12 mouse cellular contexts compared by ENCODE assay signal in the genomic region with DNA sequence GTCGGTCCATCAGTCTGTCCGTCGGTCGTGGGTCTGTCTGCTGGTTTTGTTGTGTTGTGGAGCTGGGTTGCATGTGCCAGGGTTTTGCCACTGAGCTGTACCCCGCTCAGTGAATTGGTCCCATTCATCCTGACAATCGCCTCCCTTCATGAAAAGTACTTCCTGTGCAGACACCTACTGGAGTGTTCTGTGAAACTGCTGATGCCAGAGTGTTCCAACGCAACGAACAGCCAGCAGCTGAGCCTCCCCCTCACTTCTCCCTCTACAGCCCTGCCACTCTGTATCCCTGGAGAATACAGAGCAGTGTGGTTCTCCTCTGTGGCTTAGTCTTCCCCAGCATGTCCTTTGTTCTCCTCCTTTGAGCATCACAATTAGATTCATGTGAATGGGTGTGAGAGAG. TPM values are rescaled to one million over a fixed set of nuclear protein-coding genes. Genes with fewer than 3 reads are reported as not detected.
A peak's percentile ranks its signal among the peaks of the same experiment; 100 is the strongest.
DNase-seq lines count a peak whose midpoint lies in the region; ATAC-seq and TF ChIP-seq lines count a peak whose summit lies in the region.
"Had no signal": no experiment of that assay in that cellular context is flagged by ENCODE, and none has a peak within 500 bp of the region (broad histone marks: within the 10 kb centered on the region; RNA-seq: fewer than 3 reads in every experiment).

No protein-coding gene starts in this region.

- no peak overlapping the region for H3K4me2 ChIP-seq in kidney, embryonic 16.5 days (replicated peaks; ENCODE audit: low read depth, low read length)
- no peak overlapping the region for H3K4me2 ChIP-seq in neural tube, embryonic 15.5 days

- no peak for TF ChIP-seq POLR2A in kidney, adult 2 months (IDR thresholded peaks at IDR 0.05; ENCODE audit: low read depth, low read length)

- H3K4me3 ChIP-seq in kidney, embryonic 16.5 days (ENCODE audit: low read length): no peak overlapping the region
- no peak overlapping the region for H3K4me3 ChIP-seq in kidney, adult 2 months (ENCODE audit: insufficient read depth, low read depth, low read length)
- H3K4me3 ChIP-seq in neural tube, embryonic 15.5 days (replicated peaks): no peak overlapping the region

- WGBS in kidney, embryonic 16.5 days: 68% methylated on average over 8 of the region's 8 CpGs
- WGBS in kidney, adult 2 months: 63% methylated on average over 8 of the region's 8 CpGs
- 66% methylated on average over 8 of the region's 8 CpGs for WGBS in neural tube, embryonic 15.5 days

- no peak overlapping the region for H3K27ac ChIP-seq in kidney, embryonic 16.5 days (ENCODE audit: low read length)
- no peak overlapping the region for H3K27ac ChIP-seq in kidney, adult 2 months (ENCODE audit: insufficient read depth, low read depth, low read length)
- no peak overlapping the region for H3K27ac ChIP-seq in neural tube, embryonic 15.5 days (replicated peaks)
- H3K27ac ChIP-seq: kidney, postnatal 0 days; liver, embryonic 14.5 days had no signal

- peak; percentile 27; the same call in 1 of the 2 replicates for ATAC-seq in kidney, embryonic 16.5 days (ENCODE audit: low FRiP score, low TSS enrichment)
- no peak for ATAC-seq in neural tube, embryonic 15.5 days (ENCODE audit: low FRiP score)

- no peak overlapping the region for H3K9ac ChIP-seq in kidney, embryonic 16.5 days (replicated peaks; ENCODE audit: low read length)
- H3K9ac ChIP-seq in neural tube, embryonic 15.5 days (replicated peaks): 0 out of 2 replicates have a peak overlapping the region, but pooled peaks have one; percentile 7
- H3K9ac ChIP-seq: liver, embryonic 14.5 days had no signal

- peaks cover 12% of the 10 kb centered on the region; the same call in 1 of the 2 replicates for H3K4me1 ChIP-seq in kidney, embryonic 16.5 days (ENCODE audit: insufficient read depth, low read length)
- peaks cover 4% of the 10 kb centered on the region for H3K4me1 ChIP-seq in kidney, adult 2 months (ENCODE audit: control insufficient read depth, insufficient read depth, low read length)
- peaks cover 6% of the 10 kb centered on the region; the same call in 1 of the 2 replicates for H3K4me1 ChIP-seq in neural tube, embryonic 15.5 days

- peaks cover 5% of the 10 kb centered on the region; the same call in 1 of the 2 replicates for H3K36me3 ChIP-seq in kidney, embryonic 16.5 days (ENCODE audit: insufficient read depth, low read length)
- H3K36me3 ChIP-seq in kidney, adult 2 months (ENCODE audit: control insufficient read depth, insufficient read depth, low read length): no peaks in the 10 kb centered on the region; the same call in 1 of the 2 replicates
- no peaks in the 10 kb centered on the region for H3K36me3 ChIP-seq in neural tube, embryonic 15.5 days

- no peaks in the 10 kb centered on the region for H3K27me3 ChIP-seq in kidney, embryonic 16.5 days (ENCODE audit: insufficient read depth, low read length)
- H3K27me3 ChIP-seq in kidney, adult 2 months (replicated peaks; ENCODE audit: control insufficient read depth, insufficient read depth, low read length): no peaks in the 10 kb centered on the region
- 0 out of 2 replicates have a peak, but pooled peaks cover 3% of the 10 kb centered on the region for H3K27me3 ChIP-seq in neural tube, embryonic 15.5 days (replicated peaks)

- H3K9me3 ChIP-seq in kidney, embryonic 16.5 days (ENCODE audit: low read length): no peaks in the 10 kb centered on the region
- no peaks in the 10 kb centered on the region for H3K9me3 ChIP-seq in neural tube, embryonic 15.5 days (replicated peaks)

- DNase-seq in kidney, adult 2 months: no peak
- peak; percentile 73 to 85 for DNase-seq in frontal cortex, adult 2 months (ENCODE audit: extremely low spot score in 1 of 2, low spot score in 1 of 2)
- peak; percentile 87 for DNase-seq in layer of hippocampus, adult 9-11 months
- DNase-seq in adrenal gland, postnatal 36 days: no peak
- no peak for DNase-seq in adrenal gland, adult (ENCODE audit: inconsistent age in 2 of 2, low spot score in 1 of 2)
- DNase-seq in retina, postnatal 1 day: no peak
- DNase-seq: gastrocnemius, postnatal 36 days had no signal

- no peak for TF ChIP-seq CTCF in kidney, adult 2 months (conservative IDR thresholded peaks at IDR 0.05; ENCODE audit: insufficient read depth, insufficient read length, low read depth, low read length)

RNA-seq across cellular contexts. Expression of a gene that starts 27.7 kb away (rescaled TPM):
- polyA plus RNA-seq in kidney, embryonic 16.5 days (2015; fragmentation: Nextera tagmentation; extraction: Ambion mirVana): 6.7 and 7.8 TPM in 2 replicates
- polyA plus RNA-seq in kidney, adult 2 months (2012; rRNA removed): 3.3 and 4.1 TPM in 2 replicates
- polyA plus RNA-seq in frontal cortex, adult 2 months (2012; rRNA removed): 2.0 and 2.4 TPM in 2 replicates
- polyA plus RNA-seq in neural tube, embryonic 15.5 days (2015; fragmentation: Nextera tagmentation; extraction: Ambion mirVana): 1.4 and 2.0 TPM in 2 replicates
- total RNA-seq in adrenal gland, postnatal 36 days (2021): 1 to 10 TPM; 7.8 to 8.5 TPM
- total RNA-seq: megakaryocyte, adult 5-6 weeks had no signal

RNA-seq across cellular contexts. Expression of a gene that starts 54.1 kb away (rescaled TPM):
- 0.84 and 0.91 TPM in 2 replicates for polyA plus RNA-seq in kidney, embryonic 16.5 days (2015; fragmentation: Nextera tagmentation; extraction: Ambion mirVana)
- 3.2 and 4.1 TPM in 2 replicates for polyA plus RNA-seq in kidney, adult 2 months (2012; rRNA removed)
- 1.7 and 2.3 TPM in 2 replicates for polyA plus RNA-seq in frontal cortex, adult 2 months (2012; rRNA removed)
- polyA plus RNA-seq in neural tube, embryonic 15.5 days (2015; fragmentation: Nextera tagmentation; extraction: Ambion mirVana): 1.2 and 1.5 TPM in 2 replicates
- 10 to 100 TPM in 1 of 2 experiments, 1 to 10 TPM in 1; 7.4 to 12.9 TPM for total RNA-seq in adrenal gland, postnatal 36 days (2021)

Comparison
In these comparisons a context has a peak if more than half of its experiments do, and no peak if none do; other contexts are left out.
1. DNase-seq: peak in frontal cortex, adult 2 months (2 of 2) and layer of hippocampus, adult 9-11 months (single experiment); none in kidney, adult 2 months (single experiment), adrenal gland, postnatal 36 days (0 of 2), adrenal gland, adult (0 of 2) and retina, postnatal 1 day (single experiment).